Mouse (Mus musculus) embryonic facial prominence, embryonic 14.5 days (tissue): Measurements from ENCODE around the gene Hnrnpu. TPM values are rescaled to one million over a fixed set of nuclear protein-coding genes. Genes with fewer than 3 reads are reported as not detected.
"Not testable (repeated sequence)": the region's sequence is repeated elsewhere in the genome, so short reads cannot be mapped to it uniquely, and the experiment has no call there.

Experiments used
- ATAC-seq: fragments of 200-750 bp; cut with Nextera tagmentation; 2 replicates; pipeline ENCODE4 v1.8.0; 2017; ENCODE audit warnings: low read depth, moderate number of reproducible peaks, moderate TSS enrichment
- DNase-seq: peaks from one replicate; pipeline ENCODE4 v3.0.0-alpha.2; 2015; ENCODE audit warnings: low spot score
- H3K27ac ChIP-seq: fragments of 300-500 bp; sonication (generic); replicated peaks from 2 replicates; pipeline ENCODE4 v1.5.1; 2014; ENCODE audit warnings: low read depth, mild to moderate bottlenecking, low read length, moderate library complexity
- H3K27me3 ChIP-seq: fragments of 300-500 bp; sonication (generic); replicated peaks from 2 replicates; pipeline ENCODE4 v1.6.1; 2014; ENCODE audit warnings: low read length; ENCODE audit not compliant: control insufficient read depth, insufficient read depth
- H3K36me3 ChIP-seq: fragments of 300-500 bp; sonication (generic); 2 replicates; pipeline ENCODE4 v1.6.1; 2014; ENCODE audit warnings: low read length, mixed read lengths; ENCODE audit not compliant: control insufficient read depth, insufficient read depth
- H3K4me1 ChIP-seq: fragments of 300-500 bp; sonication (generic); 2 replicates; pipeline ENCODE4 v1.6.1; 2014; ENCODE audit warnings: antibody characterized with exemption, low read length; ENCODE audit not compliant: control insufficient read depth, insufficient read depth
- H3K4me2 ChIP-seq: fragments of 300-500 bp; sonication (generic); 2 replicates; pipeline ENCODE4 v1.6.1; 2014; ENCODE audit warnings: low read depth, mild to moderate bottlenecking, low read length, moderate library complexity, mixed read lengths
- H3K4me3 ChIP-seq: fragments of 300-500 bp; sonication (generic); 2 replicates; pipeline ENCODE4 v1.5.1; 2014; ENCODE audit warnings: low read depth, mild to moderate bottlenecking, low read length
- H3K9ac ChIP-seq: fragments of 300-500 bp; sonication (generic); 2 replicates; pipeline ENCODE4 v1.6.1; 2014; ENCODE audit warnings: low read depth, mild to moderate bottlenecking, low read length, moderate library complexity, mixed read lengths
- H3K9me3 ChIP-seq: fragments of 300-500 bp; sonication (generic); 2 replicates; pipeline ENCODE4 v1.6.1; 2016; ENCODE audit warnings: low read length; ENCODE audit not compliant: control insufficient read depth
- WGBS: fragments of 180-500 bp; shearing (Covaris S2); extraction: QIAGEN DNeasy Blood & Tissue Kit; methylation state at CpG from one replicate; pipeline ENCODE4 v1.1.7; 2014; 5-methylcytosine and 5-hydroxymethylcytosine counted together
- microRNA-seq: library from miRNA; unstranded; fragments of <30 nt; microRNA quantifications from one replicate; pipeline ENCODE4, GENCODE M21; 2016; ENCODE audit warnings: borderline number of aligned reads
- polyA plus RNA-seq: library from polyadenylated mRNA; unstranded; fragments of >200 nt; fragmentation: Nextera tagmentation; extraction: Ambion mirVana; gene quantifications from 2 replicates; pipeline ENCODE4 v1.2.1, GENCODE M21; 2014

Hnrnpu gene
- polyA plus RNA-seq, 1 experiment from 2014 or later: 366 TPM

- Histone ChIP-seq H3K4me3 (no peak overlapping the region), H3K4me2 (no peak overlapping the region), H3K36me3 (no peaks in the 10 kb centered on the region), H3K27ac (no peak overlapping the region), H3K4me1 (no peaks in the 10 kb centered on the region), H3K27me3 (no peaks in the 10 kb centered on the region), H3K9ac (no peak overlapping the region), H3K9me3 (no peaks in the 10 kb centered on the region)
- no peak for DNase-seq
- 63% methylated on average over 2 of the region's 2 CpGs for WGBS
- no peak for ATAC-seq
Measured at GRCm38 (mm10) chr1:178283946-178284720, 53.5 kb downstream of the Hnrnpu start.

DNA sequence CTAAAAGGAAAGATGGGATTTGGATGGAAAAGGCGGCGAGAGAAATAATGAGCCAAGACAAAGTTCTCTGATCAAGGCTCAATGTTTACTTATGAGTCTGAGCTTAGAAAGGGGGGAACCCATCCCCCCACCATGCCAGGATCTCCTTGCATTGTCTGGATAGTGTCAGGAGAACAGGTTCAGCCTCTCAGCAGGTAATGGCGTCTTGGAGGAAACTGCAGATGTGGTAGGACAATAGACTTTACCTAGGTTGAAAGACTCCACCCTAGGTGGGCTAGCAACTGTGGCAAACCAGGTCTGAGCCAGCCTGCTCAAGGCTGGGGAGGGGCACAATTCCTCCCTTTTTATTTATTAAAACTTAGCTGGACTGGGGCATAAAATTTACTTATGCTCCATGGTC, 54.3 kb downstream of the Hnrnpu start:
- 84% methylated on average over 3 of the region's 3 CpGs for WGBS
- not testable (repeated sequence) for ATAC-seq, H3K36me3 ChIP-seq, H3K27me3 ChIP-seq, H3K9me3 ChIP-seq, H3K4me3 ChIP-seq, H3K4me2 ChIP-seq, H3K4me1 ChIP-seq, H3K27ac ChIP-seq, H3K9ac ChIP-seq, DNase-seq

- Histone ChIP-seq H3K9me3 (no peaks in the 10 kb centered on the region), H3K27me3 (no peaks in the 10 kb centered on the region), H3K9ac (peak overlapping the region; percentile 88), H3K27ac (peak overlapping the region; percentile 83), H3K4me1 (no peaks in the 10 kb centered on the region), H3K4me3 (peak overlapping the region; percentile 67), H3K36me3 (no peaks in the 10 kb centered on the region), H3K4me2 (peak overlapping the region; percentile 77)
- WGBS: under 1% methylated on average over 50 of the region's 87 CpGs
- peak; percentile 91 for ATAC-seq
- peak; percentile 92 for DNase-seq
Measured at GRCm38 (mm10) chr1:178276054-178276911, 61.3 kb downstream of the Hnrnpu start.

- Histone ChIP-seq H3K9ac (peak overlapping the region; percentile 88), H3K4me2 (peak overlapping the region; percentile 77), H3K27ac (peak overlapping the region; percentile 83; the same call in 1 of the 2 replicates), H3K27me3 (no peaks in the 10 kb centered on the region), H3K4me3 (peak overlapping the region; percentile 67), H3K36me3 (no peaks in the 10 kb centered on the region), H3K4me1 (no peaks in the 10 kb centered on the region), H3K9me3 (no peaks in the 10 kb centered on the region)
- 5% methylated on average over 11 of the region's 11 CpGs for WGBS
- ATAC-seq (peak; percentile 23; the same call in 1 of the 2 replicates), DNase-seq (peak; percentile 3)
Measured at GRCm38 (mm10) chr1:178275738-178276053, 61.9 kb downstream of the Hnrnpu start.

DNA sequence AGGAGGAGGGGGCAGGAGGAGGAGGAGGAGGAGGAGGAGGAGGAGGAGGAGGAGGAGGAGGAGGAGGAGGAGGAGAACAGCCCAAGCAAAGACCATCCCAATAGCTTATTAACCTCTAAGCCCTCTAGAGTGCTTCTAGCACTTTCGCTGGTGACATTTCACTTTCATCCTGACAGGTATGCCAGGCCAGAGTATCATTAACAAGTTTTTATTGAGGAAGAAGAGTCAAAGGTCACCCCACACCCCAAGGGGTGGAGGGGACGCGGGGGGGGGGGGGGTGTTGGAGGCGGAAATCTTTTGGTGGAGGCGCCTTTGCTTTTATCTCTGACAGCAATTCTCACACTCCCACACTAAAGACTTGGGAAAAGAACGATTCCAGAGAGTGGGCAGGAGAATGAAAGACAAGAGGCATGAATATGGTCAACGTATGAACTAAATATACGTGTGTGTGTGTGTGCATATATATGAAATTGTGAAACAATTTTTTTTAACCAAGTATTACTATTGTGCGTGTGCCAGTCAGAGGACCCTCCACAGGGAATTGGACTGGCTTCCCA, 62.3 kb downstream of the Hnrnpu start:
- no peak for DNase-seq
- Histone ChIP-seq H3K9me3 (no peaks in the 10 kb centered on the region), H3K27me3 (no peaks in the 10 kb centered on the region), H3K4me2 (peak overlapping the region; percentile 77), H3K9ac (no peak overlapping the region), H3K36me3 (no peaks in the 10 kb centered on the region), H3K27ac (no peak overlapping the region), H3K4me1 (no peaks in the 10 kb centered on the region), H3K4me3 (peak overlapping the region; percentile 67)
- WGBS: 52% methylated on average over 9 of the region's 9 CpGs
- no peak for ATAC-seq

Small RNAs within 50 kb of the gene (microRNA-seq; reads per million reads assigned to microRNA genes)
- gene Gm27458: not detected

Other genes with a start within 250 kb of the Hnrnpu start
- gene Desi2, start 150.4 kb downstream of the Hnrnpu start, polyA plus RNA-seq: 27.1 and 28.6 TPM in 2 replicates
- gene Cox20, start 18.7 kb downstream of the Hnrnpu start, polyA plus RNA-seq: 107 and 125 TPM in 2 replicates
- gene Efcab2, start 68.3 kb upstream of the Hnrnpu start, polyA plus RNA-seq: 4.7 and 6.7 TPM in 2 replicates
- gene Kif26b, start 191.3 kb upstream of the Hnrnpu start, polyA plus RNA-seq: 8.1 and 10.4 TPM in 2 replicates